Mouse (Mus musculus) hindbrain, embryonic 13.5 days (tissue): Measurements from ENCODE around the gene Psma5. TPM values are rescaled to one million over a fixed set of nuclear protein-coding genes. Genes with fewer than 3 reads are reported as not detected.

ENCODE experiments used
- ATAC-seq: fragments of 200-750 bp; cut with Nextera tagmentation; 2 replicates; pipeline ENCODE4 v1.8.0; 2017; ENCODE audit warnings: moderate TSS enrichment; ENCODE audit not compliant: low FRiP score
- H3K27ac ChIP-seq: fragments of 300-500 bp; sonication (generic); 2 replicates; pipeline ENCODE4 v1.5.1; 2015; ENCODE audit warnings: inconsistent platforms, mild to moderate bottlenecking, moderate library complexity
- H3K27me3 ChIP-seq: fragments of 300-500 bp; sonication (generic); 2 replicates; pipeline ENCODE4 v1.6.1; 2015; ENCODE audit warnings: mild to moderate bottlenecking, inconsistent platforms
- H3K36me3 ChIP-seq: fragments of 300-500 bp; sonication (generic); 2 replicates; pipeline ENCODE4 v1.6.1; 2015; ENCODE audit warnings: mild to moderate bottlenecking, inconsistent platforms
- H3K4me1 ChIP-seq: fragments of 300-500 bp; sonication (generic); replicated peaks from 2 replicates; pipeline ENCODE4 v1.6.1; 2015; ENCODE audit warnings: inconsistent platforms
- H3K4me2 ChIP-seq: fragments of 300-500 bp; sonication (generic); 2 replicates; pipeline ENCODE4 v1.6.1; 2015; ENCODE audit warnings: inconsistent platforms, mild to moderate bottlenecking, moderate library complexity
- H3K4me3 ChIP-seq: fragments of 300-500 bp; sonication (generic); 2 replicates; pipeline ENCODE4 v1.5.1; 2015; ENCODE audit warnings: mild to moderate bottlenecking, inconsistent platforms
- H3K9ac ChIP-seq: fragments of 300-500 bp; sonication (generic); 2 replicates; pipeline ENCODE4 v1.6.1; 2015; ENCODE audit warnings: mild to moderate bottlenecking, inconsistent platforms
- H3K9me3 ChIP-seq: fragments of 300-500 bp; sonication (generic); 2 replicates; pipeline ENCODE4 v1.6.1; 2016; ENCODE audit warnings: inconsistent platforms
- WGBS: fragments of 180-500 bp; shearing (Covaris S2); methylation state at CpG from one replicate; pipeline ENCODE4 v1.1.7; 2015; 5-methylcytosine and 5-hydroxymethylcytosine counted together
- polyA plus RNA-seq: library from polyadenylated mRNA; unstranded; fragments of >200 nt; fragmentation: Nextera tagmentation; extraction: Ambion mirVana; gene quantifications from 2 replicates; pipeline ENCODE4 v1.2.1, GENCODE M21; 2015

Psma5 gene
- polyA plus RNA-seq, 1 experiment from 2014 or later, result 239 TPM

DNA sequence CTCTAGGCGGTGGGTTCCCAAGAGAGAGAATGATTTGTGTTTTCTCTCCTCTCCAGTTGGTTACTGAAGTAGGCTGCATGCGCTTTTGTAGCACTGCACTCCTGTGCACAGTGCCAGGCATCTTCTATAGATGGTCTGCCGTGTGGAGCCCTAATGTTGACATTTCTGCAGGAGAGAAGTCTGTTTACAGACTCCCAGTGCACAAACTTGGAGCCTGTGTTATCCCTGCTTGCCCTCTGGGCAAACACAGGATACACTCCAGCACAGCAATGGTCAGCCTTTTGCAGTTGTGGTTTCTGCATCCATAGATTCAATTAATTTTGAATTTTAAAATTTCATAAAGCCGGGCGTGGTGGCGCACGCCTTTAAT lies 40.3 kb downstream of the Psma5 start:
- Histone ChIP-seq H3K9me3 (no peaks in the 10 kb centered on the region), H3K27me3 (no peaks in the 10 kb centered on the region), H3K36me3 (0 out of 2 replicates have a peak, but pooled peaks cover 5% of the 10 kb centered on the region), H3K27ac (peak overlapping the region; percentile 66), H3K4me3 (no peak overlapping the region), H3K9ac (peak overlapping the region; percentile 35; the same call in 1 of the 2 replicates), H3K4me2 (no peak overlapping the region), H3K4me1 (peaks cover 46% of the 10 kb centered on the region)
- 68% methylated on average over 7 of the region's 7 CpGs for WGBS
- ATAC-seq, result no peak

DNA sequence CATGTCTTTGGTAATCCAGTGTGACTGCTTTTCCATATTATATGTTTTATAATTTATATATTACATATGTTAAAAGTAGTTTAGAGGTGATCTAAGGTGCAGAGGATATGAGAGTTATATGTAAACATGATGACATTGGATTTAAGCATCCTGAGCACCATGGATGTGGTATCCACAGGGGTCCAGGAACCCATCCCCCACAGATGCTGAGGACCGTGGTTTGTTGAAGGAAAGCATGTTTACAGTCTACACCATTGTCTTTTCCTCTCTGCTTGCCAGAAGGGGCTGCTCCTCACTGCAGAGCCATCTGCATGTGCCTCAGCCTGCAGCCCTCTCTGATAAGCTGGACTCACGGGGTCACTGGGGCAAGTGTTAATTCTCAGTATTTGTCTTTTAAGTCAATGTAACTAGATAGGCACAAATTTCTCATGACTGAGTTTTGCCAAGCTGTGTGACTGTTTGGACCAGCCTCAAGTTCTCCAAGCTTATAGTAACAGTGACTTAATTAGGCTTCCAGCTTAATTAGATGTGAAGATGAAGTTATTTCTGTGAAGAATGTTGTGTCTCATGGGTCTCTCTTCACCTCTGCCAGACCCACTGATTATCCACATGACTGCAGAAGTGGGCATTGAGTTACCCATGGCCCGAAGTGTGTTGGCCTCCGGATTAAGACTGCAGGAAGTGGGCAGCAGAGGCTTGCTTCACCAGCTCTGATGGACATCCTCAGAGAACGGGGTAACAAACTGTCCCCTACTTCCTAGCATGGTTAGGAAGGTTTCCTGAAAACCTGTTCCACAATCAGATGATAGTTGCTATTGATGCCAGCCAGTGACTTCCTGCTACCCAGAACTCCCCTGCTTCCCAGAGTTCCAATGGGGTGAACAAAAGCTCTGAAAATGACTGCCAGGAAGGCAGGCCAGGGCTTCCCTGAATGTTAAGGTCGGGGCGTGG lies 41.2 kb downstream of the Psma5 start:
- ATAC-seq, result no peak
- Histone ChIP-seq H3K4me2 (no peak overlapping the region), H3K9ac (no peak overlapping the region), H3K27me3 (no peaks in the 10 kb centered on the region), H3K36me3 (0 out of 2 replicates have a peak, but pooled peaks cover 5% of the 10 kb centered on the region), H3K9me3 (no peaks in the 10 kb centered on the region), H3K4me1 (peaks cover 45% of the 10 kb centered on the region), H3K4me3 (no peak overlapping the region), H3K27ac (no peak overlapping the region)
- WGBS, result 60% methylated on average over 7 of the region's 7 CpGs

DNA sequence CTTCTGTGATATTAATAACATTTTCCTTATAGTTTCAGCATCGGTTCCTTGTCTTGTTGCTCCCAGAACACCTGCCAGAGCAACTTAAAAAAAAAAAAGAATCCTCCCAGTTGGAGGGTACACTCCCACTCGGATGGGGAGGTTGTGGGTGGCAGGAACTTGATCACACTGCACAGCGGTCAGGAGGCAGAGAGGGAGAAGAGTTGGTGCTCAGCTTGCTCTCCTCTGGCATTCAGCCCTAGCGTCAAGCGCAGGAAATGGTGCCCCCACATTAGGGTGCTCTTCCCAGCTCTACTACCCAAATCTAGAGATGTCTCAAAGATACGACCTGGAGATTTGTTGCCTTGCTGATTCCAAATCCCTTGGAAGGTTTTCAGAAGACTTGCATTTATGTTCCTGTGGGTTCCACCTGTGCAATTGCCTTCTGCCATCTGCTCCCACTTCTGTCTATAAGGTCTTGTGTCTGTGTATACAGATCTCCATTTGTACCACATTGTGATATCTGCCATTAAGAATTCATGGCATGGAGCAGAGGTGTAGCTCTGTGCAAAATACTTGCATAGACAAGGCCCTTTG lies 43.8 kb downstream of the Psma5 start:
- H3K4me3 ChIP-seq, result no peak overlapping the region
- ATAC-seq, result no peak
- no peak overlapping the region for H3K27ac ChIP-seq
- no peak overlapping the region for H3K4me2 ChIP-seq
- H3K9me3 ChIP-seq, result no peaks in the 10 kb centered on the region
- WGBS, result 88% methylated on average over 6 of the region's 6 CpGs
- peaks cover 10% of the 10 kb centered on the region; the same call in 1 of the 2 replicates for H3K36me3 ChIP-seq
- no peaks in the 10 kb centered on the region for H3K27me3 ChIP-seq
- no peak overlapping the region for H3K9ac ChIP-seq
- peaks cover 33% of the 10 kb centered on the region for H3K4me1 ChIP-seq

DNA sequence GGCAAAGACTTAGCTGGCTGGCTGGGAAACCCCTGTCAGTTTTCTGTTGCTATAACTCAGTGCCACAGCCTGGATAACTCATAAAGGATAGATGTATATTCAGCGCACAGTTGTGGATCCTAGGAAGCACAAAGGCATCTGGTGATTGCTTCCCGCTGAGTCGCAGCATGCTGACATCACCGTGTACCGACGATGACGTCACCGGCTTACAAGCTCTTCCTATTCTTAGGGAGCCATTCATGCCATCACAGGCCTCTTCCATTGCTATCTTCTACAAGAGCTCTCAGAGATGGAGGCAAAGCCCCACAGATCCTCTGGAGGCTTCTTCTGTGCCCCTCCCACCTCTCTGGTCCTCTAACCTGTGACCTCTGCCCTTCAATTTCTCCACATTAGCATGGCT lies 47.0 kb downstream of the Psma5 start:
- Histone ChIP-seq H3K27me3 (no peaks in the 10 kb centered on the region), H3K36me3 (peaks cover 10% of the 10 kb centered on the region; the same call in 1 of the 2 replicates), H3K4me1 (peaks cover 25% of the 10 kb centered on the region), H3K9me3 (no peaks in the 10 kb centered on the region), H3K4me3 (no peak overlapping the region), H3K27ac (no peak overlapping the region), H3K9ac (no peak overlapping the region), H3K4me2 (no peak overlapping the region)
- 92% methylated on average over 8 of the region's 8 CpGs for WGBS
- ATAC-seq, result no peak

DNA sequence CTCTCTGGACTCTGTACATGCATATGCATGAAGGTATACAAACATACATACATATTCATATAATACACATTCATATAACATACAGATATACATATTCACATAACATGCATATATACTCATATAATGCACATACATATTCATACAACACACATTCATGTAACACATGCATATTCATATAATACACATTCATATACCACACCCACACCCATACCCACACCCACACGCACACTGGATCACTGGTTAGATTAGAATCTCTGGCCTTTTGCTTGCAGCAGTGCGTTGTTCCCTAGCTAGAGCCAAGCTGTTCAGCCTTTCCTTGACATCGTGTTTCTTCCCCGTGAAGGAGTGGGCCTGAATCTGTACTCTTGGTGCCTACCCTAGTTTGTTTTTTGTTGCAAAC lies 48.0 kb downstream of the Psma5 start:
- WGBS, result 91% methylated on average over 4 of the region's 4 CpGs
- no peak overlapping the region for H3K4me3 ChIP-seq
- no peaks in the 10 kb centered on the region for H3K27me3 ChIP-seq
- no peak overlapping the region for H3K4me2 ChIP-seq
- ATAC-seq, result no peak
- peaks cover 25% of the 10 kb centered on the region for H3K4me1 ChIP-seq
- H3K27ac ChIP-seq, result no peak overlapping the region
- no peak overlapping the region for H3K9ac ChIP-seq
- peaks cover 11% of the 10 kb centered on the region for H3K36me3 ChIP-seq
- H3K9me3 ChIP-seq, result no peaks in the 10 kb centered on the region

DNA sequence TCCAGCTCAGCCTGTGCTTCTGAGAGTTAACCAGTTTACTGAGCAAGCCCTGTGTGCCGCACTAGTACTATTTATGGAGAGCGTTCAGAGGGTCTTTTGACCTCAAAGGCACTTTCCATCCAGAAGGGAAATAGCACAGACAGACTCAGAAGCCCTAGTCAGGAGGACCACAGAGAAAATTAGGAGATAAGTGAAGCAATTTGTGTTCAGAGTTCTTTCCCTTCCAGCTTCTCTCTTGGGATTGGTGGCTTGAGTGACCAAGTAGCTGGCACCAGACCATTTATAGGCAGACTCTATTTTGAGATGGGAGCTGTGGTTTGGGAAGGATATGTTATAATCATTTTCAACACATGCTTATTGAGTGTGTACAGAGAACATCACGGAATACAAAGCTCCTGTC lies 49.7 kb downstream of the Psma5 start:
- H3K9me3 ChIP-seq, result no peaks in the 10 kb centered on the region
- H3K9ac ChIP-seq, result no peak overlapping the region
- no peaks in the 10 kb centered on the region for H3K27me3 ChIP-seq
- no peak for ATAC-seq
- WGBS, result 71% methylated on average over 3 of the region's 3 CpGs
- H3K4me3 ChIP-seq, result no peak overlapping the region
- no peak overlapping the region for H3K4me2 ChIP-seq
- H3K36me3 ChIP-seq, result peaks cover 24% of the 10 kb centered on the region
- 0 out of 2 replicates have a peak overlapping the region, but pooled peaks have one; percentile 35 for H3K27ac ChIP-seq
- peaks cover 25% of the 10 kb centered on the region for H3K4me1 ChIP-seq

DNA sequence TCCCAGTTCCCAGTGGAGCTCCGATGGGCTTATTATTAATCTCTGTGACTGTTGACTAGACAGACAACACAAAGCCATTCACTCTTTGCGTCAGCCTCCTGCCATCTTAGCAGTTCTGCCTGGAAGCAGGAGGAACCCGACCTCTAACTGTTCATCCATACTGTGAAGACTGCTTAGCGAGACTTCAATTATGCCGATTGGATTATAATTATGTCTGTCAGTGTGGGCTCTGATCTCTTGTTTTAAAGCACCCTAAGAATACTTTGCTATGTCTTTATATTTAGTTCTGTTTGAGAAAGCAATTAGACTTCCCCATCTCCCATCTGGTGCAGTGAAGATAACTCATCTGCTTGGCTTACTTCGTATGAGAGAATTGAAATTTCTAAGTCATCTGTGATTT lies 50.8 kb downstream of the Psma5 start:
- Histone ChIP-seq H3K4me1 (peaks cover 25% of the 10 kb centered on the region), H3K9me3 (no peaks in the 10 kb centered on the region), H3K27ac (peak overlapping the region; percentile 50), H3K9ac (no peak overlapping the region), H3K27me3 (no peaks in the 10 kb centered on the region), H3K4me3 (no peak overlapping the region), H3K4me2 (no peak overlapping the region), H3K36me3 (peaks cover 28% of the 10 kb centered on the region)
- 48% methylated on average over 6 of the region's 6 CpGs for WGBS
- ATAC-seq, result no peak

DNA sequence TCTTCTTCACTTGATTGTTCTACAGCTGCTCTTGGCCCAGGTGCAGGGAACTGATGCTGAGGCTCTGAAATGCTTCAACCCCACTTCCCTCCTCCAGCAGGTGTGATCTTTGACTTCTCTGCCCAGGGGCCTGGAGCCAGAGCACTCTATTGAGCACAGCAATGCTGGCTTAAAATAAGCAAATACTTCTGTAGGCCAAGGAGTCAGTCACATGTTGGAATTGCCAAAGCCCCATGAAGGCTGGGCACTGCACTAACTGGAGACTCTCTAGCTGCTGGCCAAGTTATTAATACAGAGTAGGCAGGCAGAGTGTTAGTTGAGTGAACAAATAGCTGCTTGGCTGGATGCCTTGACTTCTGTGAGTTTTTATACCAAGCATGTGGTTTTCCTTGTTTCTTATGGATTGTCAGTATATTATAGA lies 54.2 kb downstream of the Psma5 start:
- Histone ChIP-seq H3K4me2 (no peak overlapping the region), H3K9me3 (no peaks in the 10 kb centered on the region), H3K9ac (no peak overlapping the region), H3K4me3 (no peak overlapping the region), H3K36me3 (peaks cover 33% of the 10 kb centered on the region), H3K27me3 (no peaks in the 10 kb centered on the region), H3K4me1 (peaks cover 19% of the 10 kb centered on the region), H3K27ac (no peak overlapping the region)
- no peak for ATAC-seq

DNA sequence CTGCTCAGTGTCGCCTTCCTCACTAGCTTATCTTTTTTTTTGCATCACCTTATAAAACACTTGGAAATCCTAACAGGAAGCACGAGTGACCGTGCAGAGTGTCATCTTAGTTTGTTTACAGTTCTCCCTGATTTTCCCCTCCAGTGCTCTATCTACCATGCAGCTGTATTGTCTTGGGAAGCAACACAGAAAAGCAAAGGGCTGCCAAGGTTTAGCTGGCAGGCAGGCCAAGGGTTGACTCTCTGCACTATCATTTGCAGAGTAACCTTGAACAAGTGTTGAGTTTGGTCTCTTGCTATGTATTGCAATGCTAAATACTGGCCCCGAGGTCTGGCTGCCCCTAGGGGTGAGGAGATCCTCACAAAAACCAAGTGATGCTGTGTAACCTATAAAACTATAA lies 55.0 kb downstream of the Psma5 start:
- H3K27me3 ChIP-seq, result no peaks in the 10 kb centered on the region
- H3K4me3 ChIP-seq, result no peak overlapping the region
- ATAC-seq, result no peak
- no peak overlapping the region for H3K4me2 ChIP-seq
- no peaks in the 10 kb centered on the region for H3K9me3 ChIP-seq
- WGBS, result 90% methylated on average over 4 of the region's 4 CpGs
- H3K4me1 ChIP-seq, result peaks cover 12% of the 10 kb centered on the region
- no peak overlapping the region for H3K9ac ChIP-seq
- H3K27ac ChIP-seq, result no peak overlapping the region
- peaks cover 33% of the 10 kb centered on the region for H3K36me3 ChIP-seq

DNA sequence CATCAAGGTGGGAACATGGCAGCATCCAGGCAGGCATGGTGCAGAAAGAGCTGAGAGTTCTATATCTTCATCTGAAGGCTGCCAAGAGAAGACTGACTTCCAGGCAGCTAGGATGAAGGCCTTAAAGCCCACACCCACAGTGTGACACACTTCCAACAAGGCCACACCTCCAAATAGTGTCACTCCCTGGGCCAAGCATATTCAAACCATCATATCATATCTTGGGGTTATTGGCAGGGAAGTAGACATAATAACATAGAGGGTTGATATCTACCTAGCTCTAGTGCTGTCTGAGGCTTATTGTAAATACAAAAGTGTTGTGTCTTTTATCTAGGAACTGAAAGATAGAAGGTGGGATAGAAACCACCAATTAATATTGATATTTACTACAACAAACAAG lies 55.7 kb downstream of the Psma5 start:
- no peak for ATAC-seq
- H3K9ac ChIP-seq, result no peak overlapping the region
- peaks cover 33% of the 10 kb centered on the region for H3K36me3 ChIP-seq
- no peak overlapping the region for H3K4me3 ChIP-seq
- peaks cover 8% of the 10 kb centered on the region for H3K4me1 ChIP-seq
- H3K4me2 ChIP-seq, result no peak overlapping the region
- no peaks in the 10 kb centered on the region for H3K9me3 ChIP-seq
- H3K27me3 ChIP-seq, result no peaks in the 10 kb centered on the region
- no peak overlapping the region for H3K27ac ChIP-seq

DNA sequence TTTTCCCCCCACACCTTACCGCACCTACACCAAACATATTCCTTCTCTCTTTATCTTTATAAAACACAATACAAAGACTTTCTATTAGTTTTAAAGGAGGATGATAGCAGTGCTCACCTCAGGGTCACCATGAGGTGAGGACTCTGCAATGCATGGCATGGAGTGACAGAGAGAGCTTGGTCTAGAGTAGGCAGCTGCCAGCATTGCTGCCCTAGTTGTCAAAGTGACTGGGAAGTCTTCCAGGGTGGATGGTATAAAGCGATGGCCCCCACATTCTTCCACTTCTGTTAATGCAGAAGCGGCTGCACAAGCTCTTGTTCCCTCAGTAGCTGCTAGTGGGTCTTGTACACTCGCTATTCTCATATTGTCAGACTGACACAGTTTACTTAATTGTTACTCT lies 56.4 kb downstream of the Psma5 start:
- Histone ChIP-seq H3K27ac (no peak overlapping the region), H3K4me2 (no peak overlapping the region), H3K4me3 (no peak overlapping the region), H3K9me3 (no peaks in the 10 kb centered on the region), H3K4me1 (peaks cover under 1% of the 10 kb centered on the region; the same call in 1 of the 2 replicates), H3K36me3 (peaks cover 33% of the 10 kb centered on the region), H3K9ac (no peak overlapping the region), H3K27me3 (no peaks in the 10 kb centered on the region)
- 93% methylated on average over 4 of the region's 4 CpGs for WGBS
- ATAC-seq, result no peak

DNA sequence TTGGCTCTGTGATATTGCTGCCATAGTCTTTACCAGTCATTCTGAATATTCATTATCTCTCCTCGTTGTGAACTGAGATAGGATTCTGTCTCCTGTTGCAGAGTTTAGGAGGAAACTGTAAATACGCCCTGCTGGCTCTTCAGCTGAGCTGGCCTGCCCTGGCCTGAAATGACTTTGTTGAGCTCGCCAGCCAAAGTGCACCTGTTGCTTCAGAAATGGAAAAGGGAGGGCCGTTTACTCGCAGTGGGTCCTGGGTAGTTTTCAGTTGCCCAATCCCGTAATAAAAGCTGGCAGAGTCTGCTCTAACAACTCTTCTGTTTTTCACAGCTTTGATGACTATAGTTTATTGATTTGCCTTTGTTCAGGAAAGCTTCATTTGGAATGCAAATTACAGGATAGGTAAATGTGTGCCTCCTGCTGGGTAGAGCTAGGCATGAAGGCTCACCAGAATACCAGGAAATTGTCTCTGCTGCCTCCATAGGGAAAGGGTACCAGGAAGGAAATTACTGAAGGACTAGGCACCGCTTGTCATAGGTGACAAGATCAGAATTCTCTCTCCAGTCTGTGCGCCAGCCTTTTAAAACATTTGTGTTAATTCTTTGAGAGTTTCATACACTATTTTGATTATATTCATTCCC lies 57.4 kb downstream of the Psma5 start:
- H3K36me3 ChIP-seq, result peaks cover 33% of the 10 kb centered on the region
- no peaks in the 10 kb centered on the region for H3K9me3 ChIP-seq
- no peak overlapping the region for H3K9ac ChIP-seq
- no peak overlapping the region for H3K4me2 ChIP-seq
- ATAC-seq, result no peak
- no peaks in the 10 kb centered on the region for H3K27me3 ChIP-seq
- 67% methylated on average over 8 of the region's 8 CpGs for WGBS
- H3K4me3 ChIP-seq, result no peak overlapping the region
- no peak overlapping the region for H3K27ac ChIP-seq
- no peaks in the 10 kb centered on the region for H3K4me1 ChIP-seq
